Mouse (Mus musculus): ENCODE data around the gene Gm1113. TPM values are rescaled to one million over a fixed set of nuclear protein-coding genes. Genes with fewer than 3 reads are reported as not detected.

Gene Gm1113
- total RNA-seq, 2 experiments from 2014 or later, result not detected

GRCm38 (mm10) chr9:35488496-35488895, 29.6 kb downstream of the Gm1113 start:
- intact Hi-C loops (cut with DNase I), result loop anchor here (5.0 kb wide), 1 partner anchor 66 kb away; the partner anchor contains the start of gene Cdon
- DNase-seq (ENCODE audit: low spot score in 2 of 2), result peak in 1 of 2 experiments; percentile 17

GRCm38 (mm10) chr9:35486616-35487015, 31.5 kb downstream of the Gm1113 start:
- no peak for DNase-seq (ENCODE audit: low spot score in 2 of 2)
- intact Hi-C loops (cut with DNase I), result loop anchor here (5.0 kb wide), 1 partner anchor 64 kb away; the partner anchor contains the start of gene Cdon

GRCm38 (mm10) chr9:35483949-35484348, 34.1 kb downstream of the Gm1113 start:
- DNase-seq (ENCODE audit: low spot score in 2 of 2), result no peak
- intact Hi-C loops (cut with DNase I), result no loop called here

GRCm38 (mm10) chr9:35482014-35482898, 35.8 kb downstream of the Gm1113 start:
- intact Hi-C loops (cut with DNase I), result no loop called here

GRCm38 (mm10) chr9:35479456-35479855, 38.6 kb downstream of the Gm1113 start:
- intact Hi-C loops (cut with DNase I), result no loop called here
- DNase-seq (ENCODE audit: low spot score in 2 of 2), result no peak

More at GRCm38 (mm10) chr9:35482014-35482898, 35.8 kb downstream of the Gm1113 start:
- DNase-seq (ENCODE audit: low spot score in 2 of 2), result no peak

GRCm38 (mm10) chr9:35475394-35475793, 42.7 kb downstream of the Gm1113 start:
- intact Hi-C loops (cut with DNase I), result no loop called here
- no peak for DNase-seq (ENCODE audit: low spot score in 2 of 2)

- intact Hi-C loops (cut with DNase I), result no loop called here
- DNase-seq (ENCODE audit: low spot score in 2 of 2), result no peak
These were observed 43.9 kb downstream of the Gm1113 start for GRCm38 (mm10) chr9:35474104-35474724.

- DNase-seq (ENCODE audit: low spot score in 2 of 2), result no peak
- intact Hi-C loops (cut with DNase I), result no loop called here
These were observed 49.2 kb downstream of the Gm1113 start for GRCm38 (mm10) chr9:35468913-35469312.

- intact Hi-C loops (cut with DNase I), result no loop called here
- DNase-seq (ENCODE audit: low spot score in 2 of 2), result no peak
These were observed 50.7 kb downstream of the Gm1113 start for GRCm38 (mm10) chr9:35467264-35467817.

GRCm38 (mm10) chr9:35459594-35459993, 58.5 kb downstream of the Gm1113 start:
- no peak for DNase-seq (ENCODE audit: low spot score in 2 of 2)
- intact Hi-C loops (cut with DNase I), result no loop called here

Other genes with a start within 250 kb of the Gm1113 start
- gene Cdon, start 97.1 kb downstream of the Gm1113 start, total RNA-seq (2021), result 1 to 10 TPM; 8.0 to 9.1 TPM
- 10 to 100 TPM; 14.2 to 16.4 TPM for gene Ddx25, start 40.3 kb upstream of the Gm1113 start, total RNA-seq (2021)
- 10 to 100 TPM in 1 of 2 experiments, 1 to 10 TPM in 1; 10.0 to 12.7 TPM for gene Pus3, start 40.3 kb upstream of the Gm1113 start, total RNA-seq (2021)
- 1 to 10 TPM in 1 of 2 experiments, under 1 TPM in 1; 0.95 to 1.1 TPM for gene Pate2, start 52.0 kb upstream of the Gm1113 start, total RNA-seq (2021)
- 1 to 10 TPM; 7.3 to 8.0 TPM for gene Hyls1, start 52.1 kb upstream of the Gm1113 start, total RNA-seq (2021)
- not detected for gene Pate4, start 93.7 kb upstream of the Gm1113 start, total RNA-seq (2021)
- gene Pate3, start 129.9 kb upstream of the Gm1113 start, total RNA-seq (2021), result not detected
- gene Pate1, start 169.1 kb upstream of the Gm1113 start, total RNA-seq (2021), result not detected
- not detected for gene Gm17677, start 222.8 kb upstream of the Gm1113 start, total RNA-seq (2021)